In genomic region chr14:73700256-73700655, GRCm38 (mm10) we compare ENCODE assay signal across 12 mouse cellular contexts. TPM values are rescaled to one million over a fixed set of nuclear protein-coding genes. Genes with fewer than 3 reads are reported as not detected.
A peak's percentile ranks its signal among the peaks of the same experiment; 100 is the strongest.
DNase-seq lines count a peak whose midpoint lies in the region; ATAC-seq and TF ChIP-seq lines count a peak whose summit lies in the region.
"Had no signal": no experiment of that assay in that cellular context is flagged by ENCODE, and none has a peak within 500 bp of the region (broad histone marks: within the 10 kb centered on the region; RNA-seq: fewer than 3 reads in every experiment).

No protein-coding gene starts in this region.

- DNase-seq in midbrain, postnatal 0 days (ENCODE audit: low spot score), result peak; percentile 71
- DNase-seq in midbrain, embryonic 10.5 days (ENCODE audit: low spot score), result no peak
- DNase-seq in yolk sac, embryonic 10.5 days (ENCODE audit: low spot score), result peak; percentile 1
- DNase-seq in spleen, postnatal 10 days (ENCODE audit: low spot score in 2 of 2), result no peak
- DNase-seq: cerebellum, postnatal 36 days had no signal

- peak; percentile 72 for TF ChIP-seq CTCF in intestine, postnatal 0 days (IDR thresholded peaks at IDR 0.05; ENCODE audit: low read depth)
- peak; percentile 87 for TF ChIP-seq CTCF in midbrain, postnatal 0 days (IDR thresholded peaks at IDR 0.05)

- no peak overlapping the region for H3K27ac ChIP-seq in intestine, postnatal 0 days (ENCODE audit: low read depth, low read length)
- no peak overlapping the region for H3K27ac ChIP-seq in intestine, embryonic 15.5 days
- H3K27ac ChIP-seq in midbrain, postnatal 0 days (ENCODE audit: low read depth, low read length), result no peak overlapping the region
- no peak overlapping the region for H3K27ac ChIP-seq in midbrain, embryonic 10.5 days (replicated peaks)
- H3K27ac ChIP-seq: heart, embryonic 10.5 days; midbrain, embryonic 12.5 days had no signal

- no peaks in the 10 kb centered on the region for H3K36me3 ChIP-seq in intestine, postnatal 0 days (ENCODE audit: control insufficient read depth, insufficient read depth)
- H3K36me3 ChIP-seq in intestine, embryonic 15.5 days, result no peaks in the 10 kb centered on the region
- H3K36me3 ChIP-seq in midbrain, postnatal 0 days (ENCODE audit: insufficient read depth, low read length), result no peaks in the 10 kb centered on the region
- H3K36me3 ChIP-seq in midbrain, embryonic 10.5 days, result no peaks in the 10 kb centered on the region
- H3K36me3 ChIP-seq: heart, embryonic 10.5 days; midbrain, embryonic 12.5 days had no signal

- 28% methylated on average over 1 of the region's 1 CpGs for whole genome bisulfite sequencing in intestine, postnatal 0 days
- WGBS in intestine, embryonic 15.5 days, result 34% methylated on average over 1 of the region's 1 CpGs
- 64% methylated on average over 1 of the region's 1 CpGs for WGBS in midbrain, postnatal 0 days
- 59% methylated on average over 1 of the region's 1 CpGs for WGBS in midbrain, embryonic 10.5 days

- no peaks in the 10 kb centered on the region for H3K9me3 ChIP-seq in intestine, postnatal 0 days (ENCODE audit: control insufficient read depth)
- no peaks in the 10 kb centered on the region for H3K9me3 ChIP-seq in intestine, embryonic 15.5 days
- no peaks in the 10 kb centered on the region for H3K9me3 ChIP-seq in midbrain, postnatal 0 days (ENCODE audit: low read length)
- H3K9me3 ChIP-seq in midbrain, embryonic 10.5 days (replicated peaks), result no peaks in the 10 kb centered on the region
- H3K9me3 ChIP-seq: heart, embryonic 10.5 days; midbrain, embryonic 12.5 days had no signal

- no peaks in the 10 kb centered on the region for H3K4me1 ChIP-seq in intestine, postnatal 0 days (replicated peaks; ENCODE audit: control insufficient read depth, insufficient read depth, low read length)
- no peaks in the 10 kb centered on the region for H3K4me1 ChIP-seq in intestine, embryonic 15.5 days (replicated peaks)
- no peaks in the 10 kb centered on the region for H3K4me1 ChIP-seq in midbrain, postnatal 0 days (ENCODE audit: insufficient read depth, low read length)
- no peaks in the 10 kb centered on the region for H3K4me1 ChIP-seq in midbrain, embryonic 10.5 days
- H3K4me1 ChIP-seq: heart, embryonic 10.5 days; midbrain, embryonic 12.5 days had no signal

- no peak overlapping the region for H3K4me2 ChIP-seq in intestine, postnatal 0 days (replicated peaks; ENCODE audit: low read depth)
- no peak overlapping the region for H3K4me2 ChIP-seq in intestine, embryonic 15.5 days (replicated peaks)
- no peak overlapping the region for H3K4me2 ChIP-seq in midbrain, postnatal 0 days (ENCODE audit: low read depth, low read length, poor library complexity, severe bottlenecking)
- H3K4me2 ChIP-seq: midbrain, embryonic 12.5 days had no signal

- H3K27me3 ChIP-seq in intestine, postnatal 0 days (replicated peaks; ENCODE audit: control insufficient read depth, insufficient read depth, low read length), result no peaks in the 10 kb centered on the region
- no peaks in the 10 kb centered on the region for H3K27me3 ChIP-seq in intestine, embryonic 15.5 days (replicated peaks)
- H3K27me3 ChIP-seq in midbrain, postnatal 0 days (ENCODE audit: insufficient read depth, low read length), result no peaks in the 10 kb centered on the region
- H3K27me3 ChIP-seq in midbrain, embryonic 10.5 days (ENCODE audit: low read depth, poor library complexity, severe bottlenecking), result no peaks in the 10 kb centered on the region
- H3K27me3 ChIP-seq: midbrain, embryonic 12.5 days had no signal

- no peak for ATAC-seq in intestine, postnatal 0 days
- ATAC-seq in intestine, embryonic 15.5 days, result no peak
- no peak for ATAC-seq in midbrain, postnatal 0 days (ENCODE audit: low FRiP score)
- peak; percentile 52; the same call in 1 of the 2 replicates for ATAC-seq in common myeloid progenitor, adult 5-6 weeks (replicated peaks; ENCODE audit: low read depth, poor library complexity, severe bottlenecking)

- no peak overlapping the region for H3K9ac ChIP-seq in intestine, postnatal 0 days (ENCODE audit: low read depth, low read length)
- H3K9ac ChIP-seq in intestine, embryonic 15.5 days, result no peak overlapping the region
- H3K9ac ChIP-seq in midbrain, postnatal 0 days (replicated peaks; ENCODE audit: low read length, poor library complexity, severe bottlenecking), result no peak overlapping the region
- H3K9ac ChIP-seq: midbrain, embryonic 12.5 days had no signal

- no peak overlapping the region for H3K4me3 ChIP-seq in intestine, postnatal 0 days (ENCODE audit: low read depth, low read length)
- no peak overlapping the region for H3K4me3 ChIP-seq in intestine, embryonic 15.5 days (replicated peaks)
- H3K4me3 ChIP-seq in midbrain, postnatal 0 days (ENCODE audit: low read depth, low read length), result no peak overlapping the region
- no peak overlapping the region for H3K4me3 ChIP-seq in midbrain, embryonic 10.5 days
- H3K4me3 ChIP-seq: heart, embryonic 10.5 days; midbrain, embryonic 12.5 days had no signal

RNA-seq across cellular contexts. Expression of gene Gm21750, which starts 39.2 kb away (rescaled TPM):
- not detected in 2 replicates for polyA plus RNA-seq in intestine, postnatal 0 days (2015; fragmentation: Nextera tagmentation; extraction: Ambion mirVana)
- polyA plus RNA-seq in intestine, embryonic 15.5 days (2015; fragmentation: Nextera tagmentation; extraction: Ambion mirVana), result not detected in 2 replicates
- total RNA-seq in midbrain, postnatal 0 days (2014; rRNA removed), result not detected in 2 replicates
- polyA plus RNA-seq in midbrain, postnatal 0 days (2015; fragmentation: Nextera tagmentation; extraction: Ambion mirVana), result not detected in 2 replicates
- not detected in 2 replicates for polyA plus RNA-seq in midbrain, embryonic 10.5 days (2016; fragmentation: Nextera tagmentation; extraction: Ambion mirVana)
- total RNA-seq in common myeloid progenitor, adult 5-6 weeks (2017), result not detected in 2 replicates
- total RNA-seq: layer of hippocampus, adult 18-20 months had no signal
- polyA plus RNA-seq: heart, embryonic 10.5 days; midbrain, embryonic 12.5 days; spleen, adult 2 months had no signal

Comparison
In these comparisons a context has a peak if more than half of its experiments do, and no peak if none do; other contexts are left out.
1. DNase-seq: peak in midbrain, postnatal 0 days (single experiment) and yolk sac, embryonic 10.5 days (single experiment); none in midbrain, embryonic 10.5 days (single experiment) and spleen, postnatal 10 days (0 of 2).